Mouse (Mus musculus) forebrain, embryonic 16.5 days (tissue): ENCODE data around the gene Thap8. TPM values are rescaled to one million over a fixed set of nuclear protein-coding genes. Genes with fewer than 3 reads are reported as not detected.
A peak's percentile ranks its signal among the peaks of the same experiment; 100 is the strongest.

Source experiments
- ATAC-seq: fragments of 200-750 bp; cut with Nextera tagmentation; 2 replicates; pipeline ENCODE4 v1.8.0; 2017; ENCODE audit warnings: mild to moderate bottlenecking, moderate library complexity
- H3K27ac ChIP-seq: fragments of 300-500 bp; sonication (generic); 2 replicates; pipeline ENCODE4 v1.5.1; 2014; ENCODE audit warnings: low read length, control low read depth
- H3K27me3 ChIP-seq: fragments of 300-500 bp; sonication (generic); replicated peaks from 2 replicates; pipeline ENCODE4 v1.6.1; 2014; ENCODE audit warnings: low read length; ENCODE audit not compliant: control insufficient read depth, insufficient read depth
- H3K36me3 ChIP-seq: fragments of 300-500 bp; sonication (generic); 2 replicates; pipeline ENCODE4 v1.6.1; 2014; ENCODE audit not compliant: control insufficient read depth, insufficient read depth
- H3K4me1 ChIP-seq: fragments of 300-500 bp; sonication (generic); replicated peaks from 2 replicates; pipeline ENCODE4 v1.6.1; 2014; ENCODE audit warnings: low read length; ENCODE audit not compliant: control insufficient read depth, insufficient read depth
- H3K4me2 ChIP-seq: fragments of 300-500 bp; sonication (generic); 2 replicates; pipeline ENCODE4 v1.6.1; 2014; ENCODE audit warnings: mild to moderate bottlenecking, low read length, control low read depth
- H3K4me3 ChIP-seq: fragments of 300-500 bp; sonication (generic); replicated peaks from 2 replicates; pipeline ENCODE4 v1.5.1; 2014; ENCODE audit warnings: mild to moderate bottlenecking, low read length, control low read depth
- H3K9ac ChIP-seq: fragments of 300-500 bp; sonication (generic); replicated peaks from 2 replicates; pipeline ENCODE4 v1.6.1; 2014; ENCODE audit warnings: low read depth, low read length, control low read depth
- H3K9me3 ChIP-seq: fragments of 300-500 bp; sonication (generic); 2 replicates; pipeline ENCODE4 v1.6.1; 2016; ENCODE audit warnings: low read length; ENCODE audit not compliant: control insufficient read depth
- WGBS: fragments of 180-500 bp; shearing (Covaris S2); extraction: QIAGEN DNeasy Blood & Tissue Kit; methylation state at CpG from one replicate; pipeline ENCODE4 v1.1.7; 2014; 5-methylcytosine and 5-hydroxymethylcytosine counted together
- polyA plus RNA-seq: library from polyadenylated mRNA; unstranded; fragments of >200 nt; fragmentation: Nextera tagmentation; extraction: Ambion mirVana; gene quantifications from 2 replicates; pipeline ENCODE4 v1.2.1, GENCODE M21; 2015

The Thap8 gene
- polyA plus RNA-seq, 1 experiment from 2014 or later = 0.42 TPM

DNA sequence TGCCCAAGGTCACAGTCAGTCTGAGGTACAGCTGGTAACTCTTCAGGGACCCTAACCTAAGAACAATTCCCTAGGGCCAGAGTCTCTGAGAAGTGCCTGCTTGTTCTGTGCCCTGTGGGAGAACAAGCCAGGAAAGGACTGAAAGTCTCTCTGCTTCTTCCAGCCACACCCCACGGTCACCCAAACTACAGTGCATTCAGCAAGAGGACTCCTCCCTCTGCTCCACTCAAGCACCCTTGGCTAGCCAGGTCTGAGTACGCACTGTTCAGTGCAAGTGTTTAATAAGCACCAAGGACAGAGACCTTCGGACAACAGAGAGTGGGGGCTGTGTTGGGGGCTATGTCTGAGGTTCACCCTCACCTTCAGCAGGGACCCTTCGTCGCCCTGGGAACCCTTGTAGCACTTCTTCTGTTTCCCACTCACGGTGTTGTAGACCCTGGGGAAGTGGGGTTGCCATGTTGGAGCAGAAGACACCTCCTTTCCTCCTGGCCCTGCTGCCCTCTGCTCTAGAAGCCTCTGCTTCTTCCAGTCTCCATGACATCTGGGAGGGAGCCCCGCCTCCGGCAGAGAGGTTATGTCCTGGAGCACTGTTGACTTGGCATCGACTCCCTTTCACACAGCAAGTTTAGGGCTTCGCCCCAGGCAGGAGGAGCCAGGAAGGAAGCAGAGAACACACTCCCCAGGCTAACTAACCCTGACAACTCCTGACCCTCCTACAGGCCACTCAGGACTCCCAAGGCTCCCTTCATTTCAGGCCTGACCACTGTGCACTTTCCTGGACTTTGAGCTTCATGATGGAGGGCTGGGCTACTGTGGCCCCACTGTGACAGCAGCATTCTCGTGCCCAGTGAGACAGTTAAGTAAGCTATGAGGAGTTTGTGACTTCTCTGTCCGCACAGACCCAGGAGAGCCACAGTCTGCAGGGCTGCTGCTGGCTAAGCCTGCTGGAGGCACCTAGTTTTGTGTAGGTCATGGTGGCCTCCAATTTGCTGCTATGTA lies 27.6 kb upstream of the Thap8 start:
- 87% methylated on average over 12 of the region's 12 CpGs for WGBS
- H3K36me3 ChIP-seq = no peaks in the 10 kb centered on the region
- no peaks in the 10 kb centered on the region for H3K4me1 ChIP-seq
- no peaks in the 10 kb centered on the region for H3K9me3 ChIP-seq
- no peak overlapping the region for H3K27ac ChIP-seq
- no peak overlapping the region for H3K9ac ChIP-seq
- no peaks in the 10 kb centered on the region for H3K27me3 ChIP-seq
- H3K4me2 ChIP-seq = no peak overlapping the region
- no peak for ATAC-seq
- no peak overlapping the region for H3K4me3 ChIP-seq

GRCm38 (mm10) chr7:30265041-30265440 lies 14.9 kb upstream of the Thap8 start:
- Histone ChIP-seq H3K27ac (no peak overlapping the region), H3K4me3 (no peak overlapping the region), H3K9ac (no peak overlapping the region), H3K4me1 (no peaks in the 10 kb centered on the region), H3K27me3 (no peaks in the 10 kb centered on the region), H3K4me2 (no peak overlapping the region), H3K36me3 (no peaks in the 10 kb centered on the region), H3K9me3 (no peaks in the 10 kb centered on the region)
- ATAC-seq = no peak
- 74% methylated on average over 2 of the region's 2 CpGs for WGBS

- no peak for ATAC-seq
- Histone ChIP-seq H3K36me3 (no peaks in the 10 kb centered on the region), H3K9me3 (no peaks in the 10 kb centered on the region), H3K27ac (no peak overlapping the region), H3K4me2 (no peak overlapping the region), H3K4me3 (no peak overlapping the region), H3K27me3 (no peaks in the 10 kb centered on the region), H3K9ac (no peak overlapping the region), H3K4me1 (no peaks in the 10 kb centered on the region)
- WGBS = 93% methylated on average over 5 of the region's 5 CpGs
Measured at GRCm38 (mm10) chr7:30265531-30265930, 14.4 kb upstream of the Thap8 start.

DNA sequence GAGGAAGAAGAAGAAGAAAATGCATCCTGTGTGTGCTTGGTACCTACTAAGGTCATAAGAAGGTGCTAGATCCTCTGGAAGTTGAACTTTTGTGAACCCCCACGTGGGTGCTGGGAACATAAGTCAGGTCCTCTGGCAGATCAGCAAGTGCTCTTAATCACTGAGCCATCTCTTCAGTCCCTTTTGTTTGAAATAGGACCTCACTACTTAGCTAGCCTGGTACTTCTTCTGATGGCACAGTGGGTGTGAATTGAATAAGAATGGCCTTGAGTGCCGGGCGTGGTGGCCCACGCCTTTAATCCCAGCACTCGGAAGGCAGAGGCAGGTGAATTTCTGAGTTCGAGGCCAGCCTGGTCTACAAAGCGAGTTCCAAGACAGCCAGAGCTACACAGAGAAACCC lies 14.0 kb upstream of the Thap8 start:
- no peaks in the 10 kb centered on the region for H3K27me3 ChIP-seq
- no peaks in the 10 kb centered on the region for H3K9me3 ChIP-seq
- no peak overlapping the region for H3K4me2 ChIP-seq
- no peak overlapping the region for H3K27ac ChIP-seq
- no peak overlapping the region for H3K9ac ChIP-seq
- no peaks in the 10 kb centered on the region for H3K36me3 ChIP-seq
- H3K4me3 ChIP-seq = no peak overlapping the region
- H3K4me1 ChIP-seq = no peaks in the 10 kb centered on the region
- no peak for ATAC-seq
- WGBS = 92% methylated on average over 7 of the region's 7 CpGs

DNA sequence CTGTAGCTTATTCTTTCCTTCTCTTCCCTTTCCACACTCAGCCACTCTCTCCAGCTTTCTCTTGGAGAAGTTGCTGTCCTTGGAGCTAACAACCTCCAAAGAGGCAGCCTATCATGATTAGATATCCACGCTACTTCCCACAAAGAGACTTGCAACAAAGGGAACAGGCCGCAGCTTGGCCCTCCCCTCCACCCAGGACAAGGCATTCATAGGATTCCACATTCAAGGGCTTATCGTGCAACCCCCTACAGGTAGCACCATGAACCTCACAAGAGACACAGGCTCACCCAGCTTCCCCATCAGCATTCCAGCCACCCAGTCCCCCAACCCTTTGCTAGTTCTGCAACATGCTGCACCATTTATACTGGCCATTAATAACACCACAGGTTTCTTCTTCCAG lies 13.1 kb upstream of the Thap8 start:
- Histone ChIP-seq H3K4me1 (no peaks in the 10 kb centered on the region), H3K4me3 (no peak overlapping the region), H3K27me3 (no peaks in the 10 kb centered on the region), H3K27ac (no peak overlapping the region), H3K36me3 (no peaks in the 10 kb centered on the region), H3K4me2 (no peak overlapping the region), H3K9ac (no peak overlapping the region), H3K9me3 (no peaks in the 10 kb centered on the region)
- WGBS = 78% methylated on average over 3 of the region's 3 CpGs
- ATAC-seq = no peak

GRCm38 (mm10) chr7:30269641-30270040 lies 10.3 kb upstream of the Thap8 start:
- Histone ChIP-seq H3K9ac (no peak overlapping the region), H3K4me2 (no peak overlapping the region), H3K4me3 (no peak overlapping the region), H3K4me1 (no peaks in the 10 kb centered on the region), H3K27ac (no peak overlapping the region), H3K27me3 (no peaks in the 10 kb centered on the region), H3K9me3 (no peaks in the 10 kb centered on the region), H3K36me3 (no peaks in the 10 kb centered on the region)
- ATAC-seq = no peak
- WGBS = 86% methylated on average over 4 of the region's 4 CpGs

DNA sequence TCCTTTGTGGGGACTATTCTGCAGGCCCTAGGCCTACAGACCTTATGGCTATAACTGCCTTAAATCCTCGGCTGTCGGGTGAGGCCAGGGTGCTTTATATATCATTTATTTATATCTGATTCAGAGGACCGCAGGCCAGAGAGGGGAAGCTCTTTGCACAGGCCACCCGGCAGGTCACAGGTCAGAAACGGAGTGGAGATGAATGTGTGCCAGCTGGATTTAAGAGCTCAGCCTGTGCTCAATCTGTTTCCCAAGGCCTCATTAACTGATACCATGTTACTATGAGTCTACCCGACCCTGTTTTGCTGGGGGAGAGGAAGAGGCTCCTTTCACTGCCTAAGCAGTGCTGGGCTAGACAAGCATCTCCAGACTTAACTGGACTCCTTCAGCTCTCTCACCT lies 5.5 kb upstream of the Thap8 start:
- no peak for ATAC-seq
- WGBS = 86% methylated on average over 6 of the region's 6 CpGs
- Histone ChIP-seq H3K9ac (no peak overlapping the region), H3K9me3 (no peaks in the 10 kb centered on the region), H3K27me3 (no peaks in the 10 kb centered on the region), H3K27ac (no peak overlapping the region), H3K36me3 (no peaks in the 10 kb centered on the region), H3K4me3 (no peak overlapping the region), H3K4me2 (no peak overlapping the region), H3K4me1 (peaks cover 3% of the 10 kb centered on the region)

DNA sequence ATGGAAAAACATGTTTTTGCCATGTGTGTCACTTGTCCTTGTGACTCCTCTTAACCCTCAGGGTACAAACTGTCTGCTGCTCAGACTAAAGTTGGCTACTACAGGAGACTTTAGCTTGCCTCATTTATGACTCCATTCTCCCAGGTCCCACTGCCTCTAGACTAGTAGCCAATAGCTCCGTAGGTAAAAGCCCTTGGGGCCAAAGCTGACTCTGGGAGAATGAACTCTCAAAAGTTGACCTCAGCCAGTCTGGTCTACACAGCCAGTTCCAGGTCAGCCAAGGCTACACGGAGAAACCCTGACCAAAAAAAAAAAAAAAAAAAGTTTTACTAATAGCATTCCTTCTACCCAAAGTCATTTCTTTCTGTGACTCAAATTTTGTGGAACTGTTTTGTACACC lies 983 bp upstream of the Thap8 start:
- no peaks in the 10 kb centered on the region for H3K9me3 ChIP-seq
- no peak for ATAC-seq
- H3K36me3 ChIP-seq = no peaks in the 10 kb centered on the region
- no peak overlapping the region for H3K27ac ChIP-seq
- H3K4me2 ChIP-seq = no peak overlapping the region; the same call in 1 of the 2 replicates
- no peak overlapping the region for H3K9ac ChIP-seq
- 65% methylated on average over 2 of the region's 2 CpGs for WGBS
- peak overlapping the region; percentile 4; the same call in 1 of the 2 replicates for H3K4me3 ChIP-seq
- peaks cover 10% of the 10 kb centered on the region for H3K4me1 ChIP-seq
- H3K27me3 ChIP-seq = no peaks in the 10 kb centered on the region

DNA sequence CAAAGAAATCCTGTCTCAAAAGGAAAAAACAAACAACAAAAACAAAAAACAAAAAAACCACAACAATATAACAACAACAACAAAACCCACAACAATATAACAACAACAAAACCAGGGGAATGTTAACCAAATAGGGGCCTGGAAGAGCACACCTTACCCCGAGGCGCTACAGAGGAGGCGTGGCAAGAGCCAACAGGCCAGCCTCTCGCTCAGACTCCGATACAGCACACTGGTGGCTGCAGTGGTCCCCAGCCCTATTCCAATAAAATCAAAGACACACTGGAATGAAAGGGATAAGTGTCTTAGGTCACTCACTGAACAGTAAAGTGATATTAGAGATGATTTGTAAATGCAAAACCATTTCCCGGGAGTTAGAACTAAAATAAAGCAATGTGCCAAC lies 358 bp upstream of the Thap8 start:
- H3K9me3 ChIP-seq = no peaks in the 10 kb centered on the region
- peak overlapping the region; percentile 81 for H3K4me3 ChIP-seq
- no peak for ATAC-seq
- no peaks in the 10 kb centered on the region for H3K36me3 ChIP-seq
- no peaks in the 10 kb centered on the region for H3K27me3 ChIP-seq
- H3K9ac ChIP-seq = no peak overlapping the region; the same call in 1 of the 2 replicates
- peak overlapping the region; percentile 98 for H3K4me2 ChIP-seq
- H3K27ac ChIP-seq = no peak overlapping the region
- H3K4me1 ChIP-seq = peaks cover 10% of the 10 kb centered on the region
- 0% methylated on average over 6 of the region's 6 CpGs for WGBS
